Mouse (Mus musculus): Measurements from ENCODE around the gene Auts2. TPM values are rescaled to one million over a fixed set of nuclear protein-coding genes. Genes with fewer than 3 reads are reported as not detected.
A peak's percentile ranks its signal among the peaks of the same experiment; 100 is the strongest.

Gene Auts2
- polyA plus RNA-seq, 1 experiment from 2014 or later: 14.7 TPM

GRCm38 (mm10) chr5:132184395-132185095, 358.6 kb downstream of the Auts2 start:
- peak; percentile 95 for ATAC-seq
- H3K4me3 ChIP-seq (ENCODE audit: low read length): no peak overlapping the region
- H3K9me3 ChIP-seq (ENCODE audit: control insufficient read depth, low read length): 0 out of 2 replicates have a peak, but pooled peaks cover 3% of the 10 kb centered on the region
- H3K4me2 ChIP-seq (ENCODE audit: low read depth, low read length): no peak overlapping the region
- H3K27ac ChIP-seq (ENCODE audit: low read length): no peak overlapping the region; the same call in 1 of the 2 replicates
- H3K9ac ChIP-seq (ENCODE audit: low read depth, low read length): no peak overlapping the region
- peaks cover 24% of the 10 kb centered on the region; the same call in 1 of the 2 replicates for H3K4me1 ChIP-seq (ENCODE audit: control insufficient read depth, insufficient read depth, low read length)
- no peaks in the 10 kb centered on the region for H3K36me3 ChIP-seq (ENCODE audit: control insufficient read depth, insufficient read depth, low read length)
- H3K27me3 ChIP-seq (replicated peaks; ENCODE audit: control insufficient read depth, insufficient read depth, low read length): no peaks in the 10 kb centered on the region
- 47% methylated on average over 4 of the region's 4 CpGs for WGBS

GRCm38 (mm10) chr5:132182077-132182476, 361.1 kb downstream of the Auts2 start:
- no peak overlapping the region for H3K4me3 ChIP-seq (ENCODE audit: low read length)
- H3K9me3 ChIP-seq (ENCODE audit: control insufficient read depth, low read length): 0 out of 2 replicates have a peak, but pooled peaks cover 3% of the 10 kb centered on the region
- H3K27me3 ChIP-seq (replicated peaks; ENCODE audit: control insufficient read depth, insufficient read depth, low read length): no peaks in the 10 kb centered on the region
- 85% methylated on average over 9 of the region's 9 CpGs for WGBS
- no peak overlapping the region for H3K27ac ChIP-seq (ENCODE audit: low read length)
- no peaks in the 10 kb centered on the region for H3K36me3 ChIP-seq (ENCODE audit: control insufficient read depth, insufficient read depth, low read length)
- no peak overlapping the region for H3K9ac ChIP-seq (ENCODE audit: low read depth, low read length)
- ATAC-seq: no peak
- H3K4me2 ChIP-seq (ENCODE audit: low read depth, low read length): no peak overlapping the region
- peaks cover 21% of the 10 kb centered on the region; the same call in 1 of the 2 replicates for H3K4me1 ChIP-seq (ENCODE audit: control insufficient read depth, insufficient read depth, low read length)

GRCm38 (mm10) chr5:132170010-132170409, 373.1 kb downstream of the Auts2 start:
- ATAC-seq: no peak
- H3K27me3 ChIP-seq (replicated peaks; ENCODE audit: control insufficient read depth, insufficient read depth, low read length): no peaks in the 10 kb centered on the region
- 75% methylated on average over 8 of the region's 8 CpGs for WGBS

GRCm38 (mm10) chr5:132168805-132169204, 374.3 kb downstream of the Auts2 start:
- Histone ChIP-seq H3K27ac (ENCODE audit: low read length) (no peak overlapping the region), H3K4me2 (ENCODE audit: low read depth, low read length) (no peak overlapping the region), H3K9ac (ENCODE audit: low read depth, low read length) (no peak overlapping the region), H3K9me3 (ENCODE audit: control insufficient read depth, low read length) (no peaks in the 10 kb centered on the region), H3K36me3 (ENCODE audit: control insufficient read depth, insufficient read depth, low read length) (no peaks in the 10 kb centered on the region), H3K4me3 (ENCODE audit: low read length) (no peak overlapping the region), H3K27me3 (replicated peaks; ENCODE audit: control insufficient read depth, insufficient read depth, low read length) (no peaks in the 10 kb centered on the region), H3K4me1 (ENCODE audit: control insufficient read depth, insufficient read depth, low read length) (no peaks in the 10 kb centered on the region; the same call in 1 of the 2 replicates)
- 89% methylated on average over 5 of the region's 5 CpGs for WGBS
- ATAC-seq: no peak

More at GRCm38 (mm10) chr5:132170010-132170409, 373.1 kb downstream of the Auts2 start:
- no peaks in the 10 kb centered on the region for H3K4me1 ChIP-seq (ENCODE audit: control insufficient read depth, insufficient read depth, low read length)
- H3K27ac ChIP-seq (ENCODE audit: low read length): no peak overlapping the region
- no peaks in the 10 kb centered on the region for H3K36me3 ChIP-seq (ENCODE audit: control insufficient read depth, insufficient read depth, low read length)
- no peaks in the 10 kb centered on the region for H3K9me3 ChIP-seq (ENCODE audit: control insufficient read depth, low read length)
- no peak overlapping the region for H3K9ac ChIP-seq (ENCODE audit: low read depth, low read length)
- H3K4me2 ChIP-seq (ENCODE audit: low read depth, low read length): no peak overlapping the region
- no peak overlapping the region for H3K4me3 ChIP-seq (ENCODE audit: low read length)

DNA sequence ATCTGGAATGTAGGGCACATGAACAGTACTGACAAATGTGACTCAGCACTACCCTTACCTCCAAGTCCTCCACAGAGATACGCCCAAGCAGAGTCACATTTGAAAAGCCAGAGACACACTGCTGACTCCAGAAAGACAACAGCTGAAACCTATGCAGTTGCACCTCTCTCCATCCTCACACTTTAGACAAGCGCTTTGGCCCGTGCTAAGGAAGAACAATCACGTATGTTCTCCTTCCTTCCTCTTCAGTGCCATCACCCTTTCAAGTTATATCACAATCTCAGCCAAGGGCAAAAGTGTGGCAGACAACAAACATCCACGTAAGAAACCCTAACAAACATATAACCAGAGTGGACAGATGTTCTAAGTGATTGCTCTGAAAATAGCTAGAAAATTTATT, 374.9 kb downstream of the Auts2 start:
- H3K9ac ChIP-seq (ENCODE audit: low read depth, low read length): no peak overlapping the region
- 94% methylated on average over 5 of the region's 5 CpGs for WGBS
- H3K9me3 ChIP-seq (ENCODE audit: control insufficient read depth, low read length): no peaks in the 10 kb centered on the region
- peaks cover 2% of the 10 kb centered on the region for H3K4me1 ChIP-seq (ENCODE audit: control insufficient read depth, insufficient read depth, low read length)
- no peak overlapping the region for H3K27ac ChIP-seq (ENCODE audit: low read length)
- no peak overlapping the region for H3K4me3 ChIP-seq (ENCODE audit: low read length)
- no peaks in the 10 kb centered on the region for H3K27me3 ChIP-seq (replicated peaks; ENCODE audit: control insufficient read depth, insufficient read depth, low read length)
- no peak for ATAC-seq
- H3K4me2 ChIP-seq (ENCODE audit: low read depth, low read length): no peak overlapping the region
- H3K36me3 ChIP-seq (ENCODE audit: control insufficient read depth, insufficient read depth, low read length): no peaks in the 10 kb centered on the region

DNA sequence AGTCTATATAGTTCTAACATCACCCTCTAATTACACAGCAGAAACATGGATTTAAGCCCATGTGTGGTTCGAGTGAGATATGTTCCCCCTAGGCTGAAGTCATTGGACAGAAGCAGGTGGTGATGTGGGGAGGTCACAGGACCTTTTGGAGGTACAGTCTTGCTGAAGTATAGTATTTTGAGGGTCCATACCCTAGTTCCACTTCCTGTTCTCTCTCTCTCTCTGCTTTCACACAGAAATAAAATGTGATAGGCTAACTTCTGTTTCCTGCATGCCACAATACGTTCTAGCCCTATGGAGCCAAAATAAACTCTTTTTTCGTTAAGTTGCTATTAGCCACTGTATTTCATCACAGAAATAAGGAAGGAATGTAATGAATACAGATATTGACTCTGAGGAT, 376.6 kb downstream of the Auts2 start:
- H3K27me3 ChIP-seq (replicated peaks; ENCODE audit: control insufficient read depth, insufficient read depth, low read length): no peaks in the 10 kb centered on the region
- no peaks in the 10 kb centered on the region for H3K36me3 ChIP-seq (ENCODE audit: control insufficient read depth, insufficient read depth, low read length)
- no peak overlapping the region for H3K4me3 ChIP-seq (ENCODE audit: low read length)
- H3K4me2 ChIP-seq (ENCODE audit: low read depth, low read length): no peak overlapping the region
- H3K9me3 ChIP-seq (ENCODE audit: control insufficient read depth, low read length): no peaks in the 10 kb centered on the region
- no peak for ATAC-seq
- no peak overlapping the region for H3K9ac ChIP-seq (ENCODE audit: low read depth, low read length)
- peaks cover 6% of the 10 kb centered on the region for H3K4me1 ChIP-seq (ENCODE audit: control insufficient read depth, insufficient read depth, low read length)
- no peak overlapping the region for H3K27ac ChIP-seq (ENCODE audit: low read length)
- 78% methylated on average over 3 of the region's 3 CpGs for WGBS

DNA sequence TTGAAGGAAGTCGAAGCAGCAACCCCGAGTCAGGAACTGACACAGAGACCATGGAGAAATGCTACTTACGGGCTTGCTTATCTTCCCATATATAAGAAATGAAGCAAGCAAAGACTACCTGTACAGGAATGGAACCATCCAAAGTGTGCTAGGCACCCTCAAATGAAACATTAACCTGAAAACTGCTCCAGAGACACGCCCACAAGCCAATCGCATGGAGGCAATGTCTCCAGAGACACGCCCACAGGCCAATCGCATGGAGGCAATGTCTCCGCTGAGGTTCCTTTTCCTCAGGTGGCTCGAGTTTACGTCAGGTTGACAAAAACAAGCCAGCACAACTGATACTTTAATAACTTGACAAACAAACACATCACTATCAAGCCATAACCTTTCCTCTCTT, 379.2 kb downstream of the Auts2 start:
- Histone ChIP-seq H3K4me3 (ENCODE audit: low read length) (no peak overlapping the region), H3K27me3 (replicated peaks; ENCODE audit: control insufficient read depth, insufficient read depth, low read length) (no peaks in the 10 kb centered on the region), H3K27ac (ENCODE audit: low read length) (no peak overlapping the region), H3K4me1 (ENCODE audit: control insufficient read depth, insufficient read depth, low read length) (peaks cover 12% of the 10 kb centered on the region), H3K36me3 (ENCODE audit: control insufficient read depth, insufficient read depth, low read length) (no peaks in the 10 kb centered on the region), H3K9me3 (ENCODE audit: control insufficient read depth, low read length) (no peaks in the 10 kb centered on the region), H3K4me2 (ENCODE audit: low read depth, low read length) (no peak overlapping the region), H3K9ac (ENCODE audit: low read depth, low read length) (no peak overlapping the region)
- 76% methylated on average over 10 of the region's 10 CpGs for WGBS
- ATAC-seq: peak; percentile 81

GRCm38 (mm10) chr5:132162206-132162533, 381.0 kb downstream of the Auts2 start:
- no peaks in the 10 kb centered on the region for H3K27me3 ChIP-seq (replicated peaks; ENCODE audit: control insufficient read depth, insufficient read depth, low read length)
- 56% methylated on average over 4 of the region's 4 CpGs for WGBS
- H3K4me1 ChIP-seq (ENCODE audit: control insufficient read depth, insufficient read depth, low read length): peaks cover 12% of the 10 kb centered on the region
- H3K27ac ChIP-seq (ENCODE audit: low read length): no peak overlapping the region
- H3K4me3 ChIP-seq (ENCODE audit: low read length): no peak overlapping the region
- H3K36me3 ChIP-seq (ENCODE audit: control insufficient read depth, insufficient read depth, low read length): no peaks in the 10 kb centered on the region
- H3K9ac ChIP-seq (ENCODE audit: low read depth, low read length): no peak overlapping the region
- H3K9me3 ChIP-seq (ENCODE audit: control insufficient read depth, low read length): no peaks in the 10 kb centered on the region
- no peak for ATAC-seq
- H3K4me2 ChIP-seq (ENCODE audit: low read depth, low read length): no peak overlapping the region

DNA sequence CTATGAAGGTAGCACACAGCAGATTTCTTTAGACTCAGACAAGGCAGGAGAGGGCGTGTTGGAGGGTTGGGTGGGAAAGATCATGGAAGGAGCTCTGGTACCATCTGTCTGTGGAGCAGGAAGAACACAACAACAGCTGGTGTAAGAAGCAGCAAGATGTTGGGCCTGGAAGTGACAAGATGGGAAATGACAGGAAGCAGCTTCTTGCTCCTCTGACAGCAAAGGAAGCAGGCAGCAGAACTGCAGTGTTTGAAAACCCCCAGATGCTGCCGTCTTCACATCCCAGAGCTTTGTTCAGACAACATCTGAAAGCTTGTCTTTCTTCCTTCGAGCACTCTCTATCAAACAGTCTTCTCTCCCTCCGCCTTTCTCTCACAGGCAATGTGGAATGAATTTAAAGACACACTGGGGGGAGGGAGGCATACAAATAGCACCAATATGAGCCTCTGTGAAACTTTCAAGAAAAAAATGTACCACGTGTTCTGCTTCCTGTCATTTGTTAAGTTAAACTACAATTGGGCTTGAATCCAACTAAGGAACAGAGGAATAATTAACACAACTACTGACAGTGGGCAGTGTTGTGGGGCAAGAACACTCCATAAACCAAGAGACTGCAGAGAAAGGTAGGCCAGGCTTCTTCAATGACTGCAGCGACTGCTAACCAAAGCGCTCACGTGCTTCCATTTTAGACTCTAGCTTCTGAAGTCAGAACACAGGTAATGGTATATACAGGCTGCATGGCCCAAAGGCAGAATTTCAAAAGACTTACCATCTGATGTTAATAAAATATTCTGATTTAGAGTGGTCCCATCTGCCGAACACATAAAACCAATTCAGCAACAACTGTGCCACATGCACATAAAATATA, 381.6 kb downstream of the Auts2 start:
- Histone ChIP-seq H3K27ac (ENCODE audit: low read length) (peak overlapping the region; percentile 74), H3K27me3 (replicated peaks; ENCODE audit: control insufficient read depth, insufficient read depth, low read length) (no peaks in the 10 kb centered on the region), H3K36me3 (ENCODE audit: control insufficient read depth, insufficient read depth, low read length) (no peaks in the 10 kb centered on the region), H3K4me3 (ENCODE audit: low read length) (no peak overlapping the region), H3K4me1 (ENCODE audit: control insufficient read depth, insufficient read depth, low read length) (peaks cover 12% of the 10 kb centered on the region), H3K4me2 (ENCODE audit: low read depth, low read length) (no peak overlapping the region), H3K9me3 (ENCODE audit: control insufficient read depth, low read length) (no peaks in the 10 kb centered on the region), H3K9ac (ENCODE audit: low read depth, low read length) (no peak overlapping the region)
- WGBS: 37% methylated on average over 9 of the region's 9 CpGs
- peak; percentile 58 for ATAC-seq
